Mouse (Mus musculus) hindbrain, embryonic 11.5 days (tissue): ENCODE results near the gene Rlf. TPM values are rescaled to one million over a fixed set of nuclear protein-coding genes. Genes with fewer than 3 reads are reported as not detected.

Experiments used
- ATAC-seq: fragments of 200-750 bp; cut with Nextera tagmentation; 2 replicates; pipeline ENCODE4 v1.8.0; 2017; ENCODE audit warnings: mild to moderate bottlenecking, moderate TSS enrichment, moderate library complexity; ENCODE audit not compliant: low FRiP score
- DNase-seq: peaks from one replicate; pipeline ENCODE4 v3.0.0-alpha.2; 2015; ENCODE audit warnings: low spot score
- H3K27ac ChIP-seq: fragments of 300-500 bp; sonication (generic); 2 replicates; pipeline ENCODE4 v1.5.1; 2014; ENCODE audit warnings: mild to moderate bottlenecking, low read depth, low read length
- H3K27me3 ChIP-seq: fragments of 300-500 bp; sonication (generic); 2 replicates; pipeline ENCODE4 v1.6.1; 2014; ENCODE audit warnings: mild to moderate bottlenecking, low read length, moderate library complexity, mixed read lengths; ENCODE audit not compliant: control insufficient read depth, insufficient read depth
- H3K36me3 ChIP-seq: fragments of 300-500 bp; sonication (generic); 2 replicates; pipeline ENCODE4 v1.6.1; 2014; ENCODE audit warnings: mild to moderate bottlenecking, low read length, moderate library complexity, mixed read lengths; ENCODE audit not compliant: control insufficient read depth, insufficient read depth
- H3K4me1 ChIP-seq: fragments of 300-500 bp; sonication (generic); replicated peaks from 2 replicates; pipeline ENCODE4 v1.6.1; 2014; ENCODE audit warnings: low read length, mixed read lengths; ENCODE audit not compliant: control insufficient read depth, insufficient read depth
- H3K4me2 ChIP-seq: fragments of 300-500 bp; sonication (generic); replicated peaks from 2 replicates; pipeline ENCODE4 v1.6.1; 2014; ENCODE audit warnings: mild to moderate bottlenecking, low read depth, low read length
- H3K4me3 ChIP-seq: fragments of 300-500 bp; sonication (generic); 2 replicates; pipeline ENCODE4 v1.5.1; 2014; ENCODE audit warnings: low read depth, low read length
- H3K9ac ChIP-seq: fragments of 300-500 bp; sonication (generic); 2 replicates; pipeline ENCODE4 v1.6.1; 2014; ENCODE audit warnings: low read depth, low read length
- H3K9me3 ChIP-seq: fragments of 300-500 bp; sonication (generic); 2 replicates; pipeline ENCODE4 v1.6.1; 2016; ENCODE audit warnings: low read length; ENCODE audit not compliant: control insufficient read depth
- WGBS: fragments of 180-500 bp; shearing (Covaris S2); extraction: QIAGEN DNeasy Blood & Tissue Kit; methylation state at CpG from one replicate; pipeline ENCODE4 v1.1.7; 2014; 5-methylcytosine and 5-hydroxymethylcytosine counted together
- polyA plus RNA-seq: library from polyadenylated mRNA; unstranded; fragments of >200 nt; fragmentation: Nextera tagmentation; extraction: Ambion mirVana; gene quantifications from 2 replicates; pipeline ENCODE4 v1.2.1, GENCODE M21; 2014

The Rlf gene
- polyA plus RNA-seq, 1 experiment from 2014 or later = 34.1 TPM

DNA sequence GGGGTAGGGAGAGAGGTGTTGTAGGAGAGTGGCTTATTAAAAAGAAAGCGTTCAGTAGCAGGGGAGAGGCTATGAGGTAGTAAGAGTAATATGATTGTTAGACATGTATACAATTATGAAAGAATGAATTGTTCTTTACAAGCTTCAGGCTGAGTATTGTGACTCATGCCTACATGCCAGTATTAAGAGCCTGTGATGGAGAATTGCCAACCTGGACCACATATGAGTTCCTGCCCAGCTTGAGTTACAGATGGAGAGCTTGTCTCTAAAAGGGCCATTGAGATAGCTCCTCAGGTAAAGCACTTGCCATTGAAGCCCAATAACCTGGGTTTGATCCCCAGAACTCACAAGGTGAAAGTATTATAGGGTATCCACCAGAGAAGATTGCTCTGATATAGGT, 8.3 kb upstream of the Rlf start:
- H3K27ac ChIP-seq = no peak overlapping the region
- DNase-seq = no peak
- H3K4me3 ChIP-seq = no peak overlapping the region
- no peak overlapping the region for H3K9ac ChIP-seq
- no peak for ATAC-seq
- H3K4me1 ChIP-seq = no peaks in the 10 kb centered on the region
- peaks cover 3% of the 10 kb centered on the region for H3K27me3 ChIP-seq
- H3K4me2 ChIP-seq = no peak overlapping the region
- 85% methylated on average over 1 of the region's 1 CpGs for WGBS
- no peaks in the 10 kb centered on the region for H3K9me3 ChIP-seq
- H3K36me3 ChIP-seq = no peaks in the 10 kb centered on the region

DNA sequence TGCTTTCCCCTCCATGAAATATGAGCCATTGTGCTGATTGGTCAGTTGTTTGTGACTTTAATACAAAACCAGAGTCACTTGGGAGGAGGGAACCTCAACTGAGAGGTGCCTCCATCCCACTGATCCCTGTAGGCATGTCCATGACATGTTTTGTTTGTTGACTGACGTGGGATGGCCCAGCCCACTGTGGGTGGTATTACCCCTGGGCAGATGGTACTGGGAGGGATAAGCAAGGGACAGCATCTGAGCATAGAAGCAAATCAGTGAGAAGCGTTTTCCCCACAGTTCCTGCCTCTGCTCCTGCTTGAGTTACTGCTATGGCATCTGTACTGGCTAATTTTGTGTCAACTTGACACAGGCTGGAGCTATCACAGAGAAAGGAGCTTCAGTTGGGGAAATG, 1.3 kb upstream of the Rlf start:
- H3K4me2 ChIP-seq = no peak overlapping the region
- H3K9ac ChIP-seq = no peak overlapping the region
- 59% methylated on average over 2 of the region's 2 CpGs for WGBS
- ATAC-seq = no peak
- H3K36me3 ChIP-seq = no peaks in the 10 kb centered on the region
- H3K27me3 ChIP-seq = peaks cover 3% of the 10 kb centered on the region
- H3K9me3 ChIP-seq = no peaks in the 10 kb centered on the region
- H3K27ac ChIP-seq = no peak overlapping the region
- no peak overlapping the region for H3K4me3 ChIP-seq
- DNase-seq = no peak
- H3K4me1 ChIP-seq = no peaks in the 10 kb centered on the region; the same call in 1 of the 2 replicates

GRCm38 (mm10) chr4:121215489-121215888, 605 bp upstream of the Rlf start:
- Histone ChIP-seq H3K27ac (peak overlapping the region; percentile 39; the same call in 1 of the 2 replicates), H3K9ac (peak overlapping the region; percentile 96)
- peak; percentile 18 for DNase-seq

DNA sequence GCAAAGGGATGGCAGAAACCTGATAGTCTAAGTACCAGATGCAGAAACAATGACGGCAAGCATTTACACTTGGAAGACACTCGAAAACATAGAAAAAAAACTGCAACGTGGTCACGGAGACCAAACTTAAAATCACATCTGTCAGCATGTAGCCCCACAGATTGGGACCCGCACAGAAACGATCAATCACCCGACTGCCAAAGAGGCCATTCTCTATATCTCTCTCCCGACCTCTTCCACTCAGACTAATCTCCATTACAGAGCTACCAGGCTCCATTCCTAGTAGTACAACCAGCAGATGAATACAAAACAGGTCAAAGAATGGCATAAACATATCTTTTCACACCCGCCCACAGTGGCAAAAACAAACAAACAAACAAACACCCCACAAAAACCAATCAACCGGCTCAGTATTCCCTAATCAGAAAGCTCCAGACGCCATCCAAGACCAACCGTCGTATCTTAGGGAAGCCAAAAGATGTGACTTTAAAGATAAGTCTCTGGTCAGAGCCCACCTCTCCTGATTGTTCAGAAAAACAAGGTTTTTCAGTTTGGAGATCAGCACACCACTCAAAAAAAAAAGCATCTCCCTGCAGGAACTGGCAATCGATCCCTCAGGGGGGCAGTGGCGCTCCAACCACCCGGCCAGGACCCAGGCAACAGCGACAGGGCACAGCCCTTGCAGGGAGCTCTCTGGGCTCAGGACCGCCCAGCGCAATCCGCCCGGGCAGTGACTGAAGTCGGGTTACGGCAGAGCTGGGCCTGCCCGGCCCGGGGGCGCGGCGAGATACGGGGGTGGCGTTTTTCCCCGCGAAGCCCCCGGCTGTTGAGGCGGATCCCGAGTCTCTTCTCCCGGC, 720 bp downstream of the Rlf start:
- ATAC-seq (peak; percentile 84), DNase-seq (peak; percentile 70)
- H3K4me2 ChIP-seq = peak overlapping the region; percentile 80
- 2% methylated on average over 27 of the region's 36 CpGs for WGBS
- no peaks in the 10 kb centered on the region for H3K9me3 ChIP-seq
- no peaks in the 10 kb centered on the region for H3K36me3 ChIP-seq
- H3K27me3 ChIP-seq = peaks cover 3% of the 10 kb centered on the region
- peak overlapping the region; percentile 67 for H3K27ac ChIP-seq
- no peaks in the 10 kb centered on the region; the same call in 1 of the 2 replicates for H3K4me1 ChIP-seq
- peak overlapping the region; percentile 96 for H3K4me3 ChIP-seq
- H3K9ac ChIP-seq = peak overlapping the region; percentile 96

More at GRCm38 (mm10) chr4:121215489-121215888, 605 bp upstream of the Rlf start:
- H3K36me3 ChIP-seq = no peaks in the 10 kb centered on the region
- no peaks in the 10 kb centered on the region; the same call in 1 of the 2 replicates for H3K4me1 ChIP-seq
- H3K27me3 ChIP-seq = peaks cover 3% of the 10 kb centered on the region
- 21% methylated on average over 5 of the region's 5 CpGs for WGBS
- no peaks in the 10 kb centered on the region for H3K9me3 ChIP-seq
- peak; percentile 56 for ATAC-seq
- H3K4me2 ChIP-seq = peak overlapping the region; percentile 46
- peak overlapping the region; percentile 96 for H3K4me3 ChIP-seq

DNA sequence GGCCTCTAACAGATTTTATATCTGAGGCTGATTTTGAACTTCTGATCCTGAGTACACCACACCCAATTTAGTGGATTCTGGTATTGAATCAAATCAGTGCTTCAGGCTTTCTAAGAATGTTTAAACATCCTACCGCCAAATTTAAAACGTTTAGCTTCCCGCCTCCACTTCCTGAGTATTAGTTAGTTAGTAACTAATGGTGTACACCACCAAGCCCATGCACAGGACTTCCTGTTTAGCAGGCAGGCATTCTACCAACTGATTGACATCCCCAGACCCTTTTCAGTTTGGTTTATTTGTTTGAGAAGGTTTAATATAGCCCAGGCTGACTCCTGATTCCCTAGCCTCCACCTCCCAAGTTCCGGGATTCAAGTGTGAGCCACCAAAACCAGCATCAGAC, 6.0 kb downstream of the Rlf start:
- Histone ChIP-seq H3K36me3 (no peaks in the 10 kb centered on the region), H3K9me3 (no peaks in the 10 kb centered on the region), H3K9ac (no peak overlapping the region), H3K4me3 (no peak overlapping the region), H3K4me1 (no peaks in the 10 kb centered on the region; the same call in 1 of the 2 replicates), H3K4me2 (no peak overlapping the region), H3K27ac (no peak overlapping the region), H3K27me3 (no peaks in the 10 kb centered on the region)
- DNase-seq (no peak), ATAC-seq (no peak)
- 86% methylated on average over 4 of the region's 4 CpGs for WGBS

- no peaks in the 10 kb centered on the region for H3K9me3 ChIP-seq
- H3K27me3 ChIP-seq = no peaks in the 10 kb centered on the region
- no peak overlapping the region for H3K9ac ChIP-seq
- DNase-seq (no peak), ATAC-seq (no peak)
- no peaks in the 10 kb centered on the region for H3K4me1 ChIP-seq
- 88% methylated on average over 4 of the region's 4 CpGs for WGBS
- no peak overlapping the region for H3K27ac ChIP-seq
- H3K36me3 ChIP-seq = no peaks in the 10 kb centered on the region
- H3K4me2 ChIP-seq = no peak overlapping the region
- H3K4me3 ChIP-seq = no peak overlapping the region
These were observed 17.0 kb downstream of the Rlf start for GRCm38 (mm10) chr4:121197856-121198255.

DNA sequence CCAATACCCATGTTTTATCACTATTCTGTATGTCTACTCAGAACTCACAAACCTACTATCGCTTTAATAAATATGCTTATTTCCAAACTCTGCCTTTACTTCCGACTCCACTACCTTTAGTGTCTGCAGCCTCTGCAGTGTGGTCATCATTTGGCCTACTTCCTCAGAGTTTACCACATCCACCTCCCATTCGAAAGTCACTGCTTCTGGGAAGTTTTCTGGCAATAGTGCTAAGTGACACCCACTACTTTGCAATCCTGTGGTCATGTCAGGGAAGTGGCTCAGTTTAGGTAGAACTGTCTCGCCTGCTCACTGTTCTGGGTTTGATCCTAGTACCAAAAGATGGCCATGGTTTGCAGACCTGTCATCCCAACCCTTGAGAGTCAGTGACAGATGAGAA, 17.9 kb downstream of the Rlf start:
- Histone ChIP-seq H3K9ac (no peak overlapping the region), H3K36me3 (no peaks in the 10 kb centered on the region), H3K27ac (no peak overlapping the region), H3K4me3 (no peak overlapping the region), H3K9me3 (no peaks in the 10 kb centered on the region), H3K4me1 (no peaks in the 10 kb centered on the region), H3K27me3 (no peaks in the 10 kb centered on the region), H3K4me2 (no peak overlapping the region)
- no peak for DNase-seq
- 92% methylated on average over 4 of the region's 4 CpGs for WGBS
- no peak for ATAC-seq

DNA sequence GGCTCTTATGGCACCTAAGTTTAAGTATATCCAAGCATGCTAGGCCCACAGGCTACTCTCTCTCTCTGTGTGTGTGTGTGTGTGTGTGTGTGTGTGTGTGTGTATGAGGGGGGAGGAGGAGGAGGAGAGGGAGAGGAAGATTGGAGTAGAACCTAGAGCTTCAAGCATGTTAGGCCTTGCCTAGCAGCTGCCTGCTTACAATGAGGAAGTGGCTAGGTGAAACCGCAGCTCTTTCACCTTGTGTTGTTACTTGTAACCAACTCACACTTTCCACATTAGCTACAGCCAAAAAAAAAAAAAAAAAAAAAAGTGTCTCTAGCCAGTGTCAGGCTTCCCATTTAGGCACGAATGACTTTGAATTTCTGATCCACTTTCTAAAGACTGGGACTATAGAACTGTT, 18.7 kb downstream of the Rlf start:
- no peak overlapping the region for H3K9ac ChIP-seq
- H3K4me1 ChIP-seq = no peaks in the 10 kb centered on the region
- no peaks in the 10 kb centered on the region for H3K9me3 ChIP-seq
- H3K4me2 ChIP-seq = no peak overlapping the region
- WGBS = 94% methylated on average over 2 of the region's 2 CpGs
- H3K27ac ChIP-seq = no peak overlapping the region
- no peak for ATAC-seq
- no peaks in the 10 kb centered on the region for H3K36me3 ChIP-seq
- no peaks in the 10 kb centered on the region for H3K27me3 ChIP-seq
- DNase-seq = no peak
- no peak overlapping the region for H3K4me3 ChIP-seq

- no peaks in the 10 kb centered on the region for H3K36me3 ChIP-seq
- H3K9ac ChIP-seq = no peak overlapping the region
- DNase-seq (no peak), ATAC-seq (peak; percentile 30; the same call in 1 of the 2 replicates)
- no peaks in the 10 kb centered on the region for H3K4me1 ChIP-seq
- H3K4me3 ChIP-seq = no peak overlapping the region
- H3K27me3 ChIP-seq = no peaks in the 10 kb centered on the region
- no peak overlapping the region for H3K4me2 ChIP-seq
- no peak overlapping the region for H3K27ac ChIP-seq
- no peaks in the 10 kb centered on the region for H3K9me3 ChIP-seq
These were observed 20.1 kb downstream of the Rlf start for GRCm38 (mm10) chr4:121194736-121195135.
